Mouse (Mus musculus) spleen, adult 18-20 months (tissue): ENCODE results near the gene Fip1l1.

Source experiments
- DNase-seq, 2 experiments: peaks; one replicate each; pipeline ENCODE4 v3.0.0; 2022; ENCODE audit warnings: mixed read lengths in 2 of 2

Gene Fip1l1

GRCm38 (mm10) chr5:74617816-74618572 lies 82.7 kb downstream of the Fip1l1 start:
- no peak for DNase-seq

- DNase-seq = peak in 1 of 2 experiments; percentile 10
These were observed 83.4 kb downstream of the Fip1l1 start for GRCm38 (mm10) chr5:74618573-74619059.

- no peak for DNase-seq
These were observed 86.6 kb downstream of the Fip1l1 start for GRCm38 (mm10) chr5:74621691-74622470.

DNA sequence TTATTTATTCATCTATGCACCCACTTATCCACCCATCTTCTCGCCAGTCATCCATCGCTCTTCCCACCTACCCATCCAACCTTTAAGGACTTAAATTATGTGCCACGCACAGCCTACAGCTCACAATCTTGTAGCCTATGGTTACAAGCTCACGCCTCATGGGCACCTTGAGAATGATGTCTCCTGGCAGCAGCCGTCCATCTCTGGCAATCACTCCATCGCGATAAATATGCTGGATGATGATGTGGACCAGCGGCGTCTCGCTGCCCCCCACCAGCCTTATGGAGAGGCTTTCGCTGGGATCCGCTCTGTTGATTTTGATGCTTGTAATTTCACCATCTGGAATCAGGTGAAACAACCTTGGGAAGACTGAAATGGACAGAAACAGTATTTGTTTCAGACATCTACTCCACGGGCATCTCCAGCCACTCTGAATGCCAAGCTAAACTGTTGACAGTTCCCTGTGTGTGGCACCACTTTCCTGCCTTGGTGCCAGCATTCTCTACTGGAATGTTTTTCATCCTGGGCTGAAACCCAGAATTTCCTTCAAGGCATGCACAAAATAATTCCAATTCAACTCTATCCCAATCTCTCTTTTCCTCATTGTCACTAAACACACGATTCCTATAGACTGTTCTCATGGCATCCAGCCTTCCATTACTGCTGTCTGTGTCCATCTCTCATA lies 88.2 kb downstream of the Fip1l1 start:
- no peak for DNase-seq

DNA sequence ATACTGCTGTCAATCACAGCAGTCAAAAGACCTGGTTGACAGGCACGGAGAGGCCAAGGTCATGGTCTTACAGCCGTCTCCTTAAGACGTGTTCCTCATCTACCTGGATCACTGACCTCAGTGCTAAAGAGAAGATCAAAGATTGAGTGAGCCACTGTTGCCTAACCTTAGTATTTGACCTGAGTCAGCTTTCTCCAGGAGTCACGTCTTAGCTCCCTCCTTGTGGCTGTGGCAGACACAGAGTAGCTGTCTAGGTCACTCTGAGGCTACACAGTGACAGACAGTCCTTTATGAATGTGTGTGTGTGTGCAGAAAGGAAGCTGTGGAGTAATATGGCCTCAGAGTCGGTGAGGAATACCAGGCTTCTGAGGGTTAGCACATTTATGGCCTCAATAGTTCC lies 89.1 kb downstream of the Fip1l1 start:
- DNase-seq = no peak

GRCm38 (mm10) chr5:74628001-74628400 lies 92.8 kb downstream of the Fip1l1 start:
- no peak for DNase-seq

GRCm38 (mm10) chr5:74632369-74633114 lies 97.3 kb downstream of the Fip1l1 start:
- no peak for DNase-seq

DNA sequence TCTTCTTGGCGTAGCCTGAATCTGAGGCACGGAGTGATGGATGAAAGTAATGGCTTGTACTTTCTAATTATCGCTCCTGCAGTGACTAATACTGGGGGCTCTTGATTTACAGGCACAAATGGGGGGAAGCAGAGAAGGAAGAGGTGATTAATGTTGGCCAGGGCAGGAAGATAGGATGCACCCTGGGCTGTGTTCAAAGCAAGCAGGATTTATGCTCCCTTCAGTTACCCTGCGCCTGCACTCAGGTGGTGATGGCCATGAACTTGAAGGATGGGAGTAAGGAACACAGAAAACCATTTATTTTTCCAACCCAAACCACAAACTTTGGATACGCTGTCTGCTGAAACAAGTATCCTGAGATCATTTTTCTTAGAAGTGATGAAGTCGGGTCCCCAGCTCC lies 98.2 kb downstream of the Fip1l1 start:
- DNase-seq = no peak

GRCm38 (mm10) chr5:74634391-74634790 lies 99.1 kb downstream of the Fip1l1 start:
- no peak for DNase-seq

DNA sequence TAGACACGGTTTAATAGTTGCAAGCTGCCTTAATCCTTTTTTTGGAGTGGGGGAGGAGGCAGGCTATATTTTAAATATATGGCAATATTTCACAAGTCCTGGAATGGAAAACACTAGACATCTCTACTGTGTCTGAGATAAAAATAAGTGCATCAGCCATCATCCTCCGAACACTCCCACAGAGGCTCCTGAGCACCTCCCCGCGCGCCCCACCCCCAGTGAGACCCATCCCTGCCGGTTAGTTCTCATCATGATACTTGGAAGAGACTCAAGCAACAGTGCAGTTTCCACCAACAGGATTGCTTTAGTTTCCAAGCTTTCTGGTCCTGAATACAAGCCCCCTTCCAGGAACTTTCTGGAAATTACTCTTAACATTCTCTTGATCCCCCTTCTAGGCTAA lies 104.3 kb downstream of the Fip1l1 start:
- no peak for DNase-seq

DNA sequence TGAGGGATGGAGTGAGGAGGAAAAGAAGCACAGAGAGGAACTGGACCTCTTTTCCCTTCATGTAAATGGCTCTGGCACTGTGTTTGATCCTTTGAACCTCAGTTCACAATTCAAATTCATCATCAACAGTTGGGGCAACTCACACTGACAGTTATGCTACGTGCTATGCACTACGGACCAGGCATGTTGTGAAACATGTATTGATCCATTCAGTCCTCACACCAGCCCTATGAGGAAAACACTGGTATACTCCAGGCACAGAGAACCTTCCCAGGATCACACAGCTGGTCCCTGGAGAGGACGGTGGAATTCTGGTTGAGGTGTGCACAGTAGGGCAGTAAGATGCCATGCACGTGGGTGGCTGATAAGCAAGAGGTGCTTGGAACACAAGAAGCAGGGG lies 105.3 kb downstream of the Fip1l1 start:
- no peak for DNase-seq

DNA sequence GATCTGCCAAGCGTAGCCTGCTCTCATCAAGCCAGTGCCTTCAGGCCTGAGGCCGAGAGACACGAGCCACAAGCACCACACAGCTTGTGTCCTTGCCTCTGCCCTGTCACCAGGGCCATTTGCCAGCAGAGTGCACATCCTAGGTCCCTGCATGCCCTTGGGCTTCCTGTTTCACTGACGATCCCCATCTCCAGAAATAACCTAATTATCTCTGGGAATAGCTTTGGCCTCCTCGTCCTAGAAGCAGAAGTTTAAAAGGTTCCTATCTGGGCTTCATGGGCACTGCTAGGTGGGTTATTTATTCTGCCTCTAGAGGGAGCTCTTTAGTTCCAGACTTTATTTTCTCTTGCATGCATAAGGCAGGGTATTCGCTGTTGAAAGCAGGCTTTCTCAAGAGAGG lies 105.8 kb downstream of the Fip1l1 start:
- DNase-seq = no peak

GRCm38 (mm10) chr5:74642291-74642690 lies 107.0 kb downstream of the Fip1l1 start:
- DNase-seq = no peak

DNA sequence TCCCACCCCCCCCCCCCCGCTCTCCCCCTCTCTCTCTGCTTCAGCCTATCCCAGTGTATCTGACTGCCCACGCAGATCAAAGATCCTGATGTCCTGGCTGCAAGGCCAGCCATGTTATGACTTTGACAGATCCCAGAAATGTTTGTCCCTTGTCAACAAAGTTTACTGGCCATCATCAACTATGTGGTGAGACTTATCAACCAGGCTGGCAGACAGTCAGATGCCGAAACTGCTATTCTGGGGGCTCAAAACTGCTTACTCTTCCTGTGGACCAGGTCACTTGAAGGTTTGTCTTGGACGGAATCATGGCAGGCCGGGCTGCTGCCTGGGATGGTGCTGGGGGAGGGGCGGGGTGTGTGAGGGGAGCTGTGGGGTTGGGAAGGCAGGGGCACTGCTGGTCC lies 112.3 kb downstream of the Fip1l1 start:
- DNase-seq = no peak

- no peak for DNase-seq
These were observed 113.0 kb downstream of the Fip1l1 start for GRCm38 (mm10) chr5:74648216-74648615.
